Mouse (Mus musculus) ES-CJ7 (cell line): ENCODE results near the gene Gas7.

Source experiments
- DNase-seq: peaks from one replicate; pipeline ENCODE4 v3.0.0; 2011; ENCODE audit warnings: low read depth, low spot score

Gas7 gene

DNA sequence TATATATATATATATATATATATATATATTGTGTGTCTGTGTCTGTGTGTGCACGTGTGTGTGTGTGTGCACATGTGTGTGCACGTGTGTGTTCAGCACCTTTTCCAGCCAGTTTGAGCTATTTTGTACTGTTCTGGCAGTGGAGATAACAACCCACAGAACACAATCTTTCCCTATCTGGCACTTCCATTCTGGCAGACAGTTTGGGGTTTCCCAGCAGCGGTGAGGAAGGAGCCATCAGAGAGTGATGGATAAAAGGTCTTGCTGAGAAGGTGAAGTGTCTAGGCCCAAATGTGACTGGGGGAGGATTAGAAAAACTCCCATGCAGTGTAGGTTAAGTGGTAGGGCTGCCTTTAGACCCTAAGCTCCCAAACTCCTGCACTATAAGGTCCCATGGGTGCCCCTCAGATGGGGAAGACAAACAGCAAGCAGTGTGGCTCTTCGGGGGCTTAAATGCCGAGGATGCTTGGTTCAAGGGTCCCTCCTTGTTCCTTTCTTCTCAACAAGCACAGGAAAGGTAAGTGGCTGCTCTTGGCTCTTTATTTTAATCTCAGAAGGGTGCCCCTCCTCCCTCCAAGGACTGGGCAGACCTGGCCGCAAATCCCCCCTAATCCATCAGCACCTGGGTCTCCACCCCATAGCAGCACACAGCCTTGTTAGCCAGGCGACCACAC is 239.6 kb downstream of the Gas7 start, which contains the start of gene Rcvrn:
Rcvrn (plus strand) TSS at position 624 of the 674 bp plus-strand sequence.
- DNase-seq = no peak

DNA sequence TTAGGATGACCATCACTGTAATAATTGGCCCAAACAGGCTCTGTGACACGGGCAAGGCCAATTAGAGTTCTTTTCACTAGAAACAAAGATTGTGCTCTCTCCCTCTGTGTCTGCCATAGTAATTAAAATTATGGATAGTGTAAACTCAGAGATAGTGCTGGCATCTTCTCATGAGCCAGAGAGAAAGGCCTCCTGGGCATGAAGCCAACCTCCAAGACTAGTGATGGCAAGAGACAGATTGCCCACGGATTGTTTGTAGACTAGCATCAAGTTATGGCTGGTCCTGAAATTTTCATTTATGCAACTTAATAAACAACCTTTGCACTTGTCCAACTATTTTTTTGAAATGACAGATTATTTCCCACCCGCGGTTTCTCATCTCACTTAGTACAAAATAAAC is 257.7 kb downstream of the Gas7 start:
- DNase-seq = no peak

DNA sequence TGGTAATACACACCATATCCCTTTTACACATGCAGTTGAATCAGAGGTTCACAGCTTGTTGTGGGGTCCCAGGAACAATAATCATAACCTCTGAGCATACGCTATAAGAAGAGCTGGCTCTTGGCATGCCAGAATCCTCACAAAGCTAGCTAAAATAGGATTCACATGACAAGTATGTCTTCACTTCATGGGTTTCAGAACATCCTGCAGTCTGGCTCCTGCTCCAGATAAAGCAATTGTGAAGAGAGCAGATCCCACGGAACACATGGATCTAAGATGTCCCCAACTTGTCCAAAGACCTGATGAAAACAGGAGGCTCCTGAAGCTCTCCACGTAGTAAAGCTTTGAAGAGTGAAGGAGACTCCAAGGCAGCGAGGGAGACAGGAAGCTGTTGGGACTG is 260.1 kb downstream of the Gas7 start:
- DNase-seq = no peak

DNA sequence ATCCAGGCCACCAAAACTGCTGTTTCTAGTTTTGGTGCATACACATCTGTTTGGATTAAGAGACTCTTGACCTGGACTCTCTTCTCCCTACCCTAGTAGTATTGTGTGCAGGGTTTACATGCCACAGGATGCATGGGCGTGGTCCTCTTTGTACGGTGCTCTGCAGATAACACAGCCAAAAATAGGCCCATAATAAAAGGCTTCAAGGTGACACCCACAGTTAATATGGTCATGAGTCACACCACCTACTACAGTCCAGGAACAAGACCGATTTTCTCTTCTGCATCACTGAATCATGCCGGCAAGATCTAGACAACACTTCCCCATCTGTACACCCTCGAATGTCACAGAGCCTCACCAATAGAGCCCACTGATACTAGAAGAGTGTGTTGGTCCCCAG is 266.2 kb downstream of the Gas7 start:
- DNase-seq = no peak

DNA sequence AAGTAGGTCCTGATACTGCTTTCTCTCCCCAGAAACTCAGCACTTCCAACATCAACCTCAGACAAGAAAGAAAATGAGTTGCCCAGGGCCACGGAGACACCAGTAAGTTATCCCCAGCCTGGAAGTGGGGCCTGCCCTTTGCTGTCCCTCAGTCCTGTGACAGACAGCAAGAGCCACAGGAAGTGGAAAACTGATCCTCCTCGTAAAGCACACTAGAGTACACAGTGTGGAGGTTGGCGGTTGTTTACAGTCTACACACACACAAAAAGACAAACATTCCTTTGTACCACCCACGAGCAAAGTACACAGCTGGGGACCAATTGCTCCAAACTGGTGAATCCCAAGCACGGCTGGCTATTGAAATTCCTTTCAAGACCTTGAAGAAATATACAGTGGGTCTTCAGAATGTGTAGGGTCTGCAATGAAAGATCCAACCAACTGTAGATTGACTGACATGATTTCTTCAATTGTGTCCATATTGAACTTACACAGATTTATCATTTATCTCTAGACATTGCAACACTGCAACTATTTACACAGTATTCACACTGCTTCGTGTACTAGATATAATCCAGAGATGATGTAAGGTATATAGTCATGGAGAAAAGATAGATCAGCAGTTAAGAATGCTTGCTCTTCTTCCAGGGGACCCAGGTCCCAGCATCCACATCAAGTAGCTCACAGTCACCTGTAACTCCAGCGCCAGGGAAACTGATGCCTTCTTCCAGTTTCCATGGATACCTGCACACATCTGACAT is 267.3 kb downstream of the Gas7 start:
- no peak for DNase-seq

DNA sequence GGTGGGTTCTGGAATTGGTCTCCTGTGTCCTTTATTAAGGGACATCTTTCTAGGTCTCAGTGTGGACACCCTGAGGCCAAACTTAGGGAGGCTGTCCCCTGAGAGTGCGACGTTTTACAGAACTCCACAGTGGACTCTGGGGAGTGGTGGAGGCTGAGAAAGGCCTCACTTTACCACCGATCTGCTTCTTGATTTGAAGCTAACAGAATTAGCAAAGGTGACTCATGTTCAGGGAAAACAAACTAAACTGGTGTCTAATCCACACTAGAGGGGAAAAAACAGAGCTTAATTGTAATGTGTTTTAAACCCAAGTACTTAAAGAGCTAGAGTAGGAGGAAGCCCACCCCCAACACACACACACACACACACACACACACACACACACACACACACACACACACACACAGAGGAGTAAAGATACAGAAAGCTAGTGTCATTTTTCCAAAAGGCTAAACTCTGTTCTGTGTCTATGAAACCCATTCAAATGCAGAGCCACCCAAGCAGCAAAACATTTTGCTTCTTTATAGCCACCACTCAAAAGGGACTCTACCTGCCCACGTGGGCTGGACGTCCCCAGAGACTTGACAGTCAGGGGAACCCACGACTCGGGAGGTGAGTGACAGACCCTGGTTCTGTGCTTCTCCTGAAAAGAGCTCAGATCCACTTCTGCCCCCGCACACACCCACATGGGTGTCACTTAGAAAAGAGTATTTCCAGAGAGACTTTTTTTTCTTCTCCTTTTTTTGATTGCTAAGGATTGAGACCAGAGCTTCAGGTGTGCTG is 268.2 kb downstream of the Gas7 start:
- DNase-seq = no peak

DNA sequence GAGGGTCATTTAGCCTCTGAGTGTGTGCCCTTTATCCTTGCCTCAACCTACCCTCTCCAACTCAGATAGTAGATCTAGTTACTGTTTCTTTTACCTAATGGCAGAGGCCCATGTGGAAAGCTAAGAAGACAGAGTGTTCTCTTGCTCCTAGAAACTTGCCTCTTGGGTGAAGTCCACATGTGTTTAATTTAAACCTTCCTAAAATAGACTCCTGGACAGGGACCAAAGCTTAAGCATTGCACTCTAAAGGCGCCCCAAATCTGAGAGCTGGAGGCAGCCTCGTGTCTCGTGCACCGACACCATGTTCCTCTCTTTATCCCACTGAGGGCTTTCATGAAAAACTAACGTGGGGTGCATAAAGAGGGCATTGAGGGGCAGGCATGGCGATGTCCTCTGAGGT is 271.9 kb downstream of the Gas7 start:
- DNase-seq = no peak

DNA sequence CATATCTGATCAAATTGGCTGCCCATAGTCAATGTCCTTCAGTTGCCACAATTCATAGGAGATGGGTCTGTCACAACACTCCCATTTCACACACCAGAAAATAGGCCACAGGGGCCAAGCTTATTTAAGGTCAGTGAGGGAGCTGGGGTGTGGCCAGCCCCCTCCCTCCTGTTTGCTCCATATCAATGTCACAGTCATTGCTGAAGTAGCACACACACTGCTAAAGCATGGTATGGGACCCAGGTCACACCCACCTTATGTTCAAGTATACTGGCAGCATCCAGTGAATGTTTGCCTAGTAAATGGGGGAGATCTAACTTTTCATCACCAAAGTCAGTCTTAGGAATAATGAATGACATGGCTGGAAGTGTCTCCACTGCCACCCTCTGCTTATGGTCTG is 273.5 kb downstream of the Gas7 start:
- no peak for DNase-seq

DNA sequence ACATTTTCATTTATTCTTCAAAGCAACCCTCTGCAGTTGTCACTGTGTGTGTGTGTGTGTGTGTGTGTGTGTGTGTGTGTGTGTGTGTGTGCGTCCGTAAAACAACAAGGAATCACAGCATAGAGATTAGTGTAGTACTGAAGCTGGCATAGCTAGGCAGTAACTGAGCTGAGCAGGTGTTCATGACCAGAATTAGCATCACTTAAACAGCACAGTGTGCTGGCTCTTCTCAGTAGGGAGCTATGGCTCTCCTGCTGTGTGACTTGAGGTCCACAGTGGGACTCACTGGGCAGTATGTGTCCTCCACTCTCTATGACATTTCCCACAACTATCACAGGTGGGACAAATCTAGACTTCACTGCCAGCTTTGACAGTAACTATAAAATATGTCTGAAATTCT is 275.8 kb downstream of the Gas7 start:
- DNase-seq = no peak

DNA sequence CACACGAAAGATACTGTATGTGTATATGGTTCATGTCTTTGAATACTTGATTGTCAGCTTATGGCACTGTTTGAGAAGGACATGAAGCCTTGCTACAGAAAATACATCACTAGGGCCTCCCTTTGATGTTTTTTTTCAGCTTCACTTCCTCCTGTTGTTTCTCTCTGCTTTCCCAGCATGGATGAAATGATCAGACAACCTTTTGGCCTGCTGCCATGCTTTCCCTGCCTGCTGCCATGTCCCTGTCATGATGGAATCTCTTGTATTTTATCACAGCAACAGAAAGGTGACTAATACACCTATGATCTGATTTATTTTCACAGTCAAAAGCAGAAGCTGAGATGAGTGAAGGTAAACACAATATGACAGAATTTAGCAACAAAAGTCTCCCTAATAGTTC is 278.5 kb downstream of the Gas7 start:
- DNase-seq = no peak

DNA sequence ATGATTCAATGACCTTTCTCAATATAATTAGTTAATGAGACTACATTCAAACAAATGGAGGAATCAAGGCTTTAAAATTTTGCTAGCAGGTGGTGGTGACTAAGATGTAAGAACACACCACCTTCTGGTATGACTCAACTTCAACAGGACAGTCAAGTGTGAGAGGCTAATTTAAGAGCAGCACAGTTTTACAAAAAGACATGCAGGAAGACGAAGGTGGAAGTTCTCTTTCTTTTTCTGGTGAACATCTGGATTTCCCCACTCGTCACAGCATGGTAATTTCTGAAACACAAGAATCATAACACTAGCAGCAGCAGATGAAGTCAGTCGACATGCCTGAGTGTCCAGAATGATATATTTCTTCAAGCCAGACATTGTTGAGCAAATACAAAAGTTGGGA is 279.4 kb downstream of the Gas7 start:
- DNase-seq = no peak

DNA sequence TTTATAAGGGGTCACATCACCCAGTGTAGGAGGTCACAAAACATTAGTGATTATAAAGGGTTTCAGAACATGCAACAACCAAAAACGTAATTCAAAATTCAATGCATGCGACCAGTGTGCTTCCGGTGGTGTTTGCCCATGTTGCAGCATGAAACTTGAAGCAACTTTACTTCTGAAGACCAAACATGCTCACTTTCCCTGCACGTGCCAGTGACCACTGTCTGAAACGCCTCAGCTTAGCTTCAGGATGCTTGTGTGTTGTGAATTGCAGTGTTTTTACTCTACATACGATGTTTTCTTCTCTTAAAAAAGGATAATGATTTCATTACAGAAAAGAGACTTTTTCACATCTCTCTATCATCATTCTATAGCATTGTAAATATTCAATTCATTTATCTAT is 283.1 kb downstream of the Gas7 start:
- DNase-seq = no peak
